Mouse (Mus musculus) splenic B cell, adult 2 months (primary cell): Measurements from ENCODE around the gene Rassf7.
"Not testable (repeated sequence)": the region's sequence is repeated elsewhere in the genome, so short reads cannot be mapped to it uniquely, and the experiment has no call there.

Experiments
- DNase-seq: peaks from one replicate; pipeline ENCODE4 v3.0.0-alpha.2; 2011; ENCODE audit warnings: low read depth, low spot score
- H3K27me3 ChIP-seq: 2 replicates; pipeline ENCODE4 v1.6.1; 2012; ENCODE audit warnings: mild to moderate bottlenecking, low read length, moderate library complexity, mixed read lengths; ENCODE audit not compliant: control insufficient read depth, poor library complexity, insufficient read depth, severe bottlenecking
- H3K36me3 ChIP-seq: 2 replicates; pipeline ENCODE4 v1.6.1; 2012; ENCODE audit warnings: mild to moderate bottlenecking, low read length, moderate library complexity, mixed read lengths; ENCODE audit not compliant: control insufficient read depth, poor library complexity, insufficient read depth, severe bottlenecking

The Rassf7 gene

GRCm38 (mm10) chr7:141227796-141228195 lies 12.1 kb downstream of the Rassf7 start:
- no peak for DNase-seq
- Histone ChIP-seq H3K36me3 (peaks cover under 1% of the 10 kb centered on the region), H3K27me3 (no peaks in the 10 kb centered on the region; the same call in 1 of the 2 replicates)

- Histone ChIP-seq H3K36me3 (peaks cover 4% of the 10 kb centered on the region), H3K27me3 (no peaks in the 10 kb centered on the region; the same call in 1 of the 2 replicates)
- peak; percentile 94 for DNase-seq
Observed at GRCm38 (mm10) chr7:141228279-141229067, 12.8 kb downstream of the Rassf7 start, which contains the start of gene Phrf1. Gene Phrf1, plus strand, starts transcription at chr7:141228784.

- DNase-seq: no peak
- Histone ChIP-seq H3K36me3 (peaks cover 4% of the 10 kb centered on the region), H3K27me3 (no peaks in the 10 kb centered on the region)
Observed at GRCm38 (mm10) chr7:141229702-141230101, 14.0 kb downstream of the Rassf7 start.

GRCm38 (mm10) chr7:141230570-141230969 lies 14.9 kb downstream of the Rassf7 start:
- no peak for DNase-seq
- H3K27me3 ChIP-seq: no peaks in the 10 kb centered on the region
- H3K36me3 ChIP-seq: peaks cover 4% of the 10 kb centered on the region

GRCm38 (mm10) chr7:141231111-141231510 lies 15.5 kb downstream of the Rassf7 start:
- DNase-seq: no peak
- no peaks in the 10 kb centered on the region for H3K27me3 ChIP-seq
- peaks cover 6% of the 10 kb centered on the region for H3K36me3 ChIP-seq

- H3K27me3 ChIP-seq: no peaks in the 10 kb centered on the region
- DNase-seq: no peak
- H3K36me3 ChIP-seq: peaks cover 6% of the 10 kb centered on the region
Observed at GRCm38 (mm10) chr7:141231551-141231950, 15.9 kb downstream of the Rassf7 start.

DNA sequence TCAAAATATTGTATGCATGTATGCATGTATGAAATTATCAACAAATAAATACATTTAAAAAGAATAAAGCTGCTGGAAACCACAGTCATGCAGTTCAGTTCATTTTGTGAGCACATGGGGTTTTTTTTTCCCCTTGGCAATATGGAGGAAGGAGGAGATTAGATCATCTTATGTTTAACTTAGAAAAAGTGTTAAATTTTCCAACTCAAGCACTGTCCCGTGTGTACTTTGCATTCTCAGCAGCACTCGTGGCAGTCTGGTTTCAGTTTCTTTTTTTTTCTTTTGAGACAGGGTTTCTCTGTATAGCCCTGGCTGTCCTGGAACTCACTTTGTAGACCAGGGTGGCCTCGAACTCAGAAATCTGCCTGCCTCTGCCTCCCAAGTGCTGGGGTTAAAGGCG lies 34.8 kb downstream of the Rassf7 start:
- not testable (repeated sequence) for H3K27me3 ChIP-seq, DNase-seq
- peaks cover 17% of the 10 kb centered on the region for H3K36me3 ChIP-seq

DNA sequence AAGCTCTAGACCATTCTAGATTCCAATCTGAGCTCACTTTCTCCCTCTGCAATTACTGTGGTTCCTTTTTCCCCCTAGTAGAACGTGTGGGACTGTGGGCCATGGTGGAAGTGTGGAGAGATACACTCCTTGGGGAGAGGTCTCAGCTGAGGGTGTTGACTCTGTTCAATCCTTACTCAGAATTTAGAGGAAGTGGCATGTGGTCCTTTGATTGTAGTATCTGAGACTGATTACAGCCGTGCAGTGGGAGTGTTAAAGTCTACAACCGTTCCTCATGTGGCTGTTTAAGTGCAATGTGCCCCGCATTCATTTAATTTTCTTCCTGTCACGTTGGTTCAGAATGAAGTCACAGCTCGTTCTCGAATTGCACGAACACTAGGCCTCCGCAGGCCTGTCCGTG lies 40.5 kb downstream of the Rassf7 start:
- H3K36me3 ChIP-seq: peaks cover 32% of the 10 kb centered on the region
- no peaks in the 10 kb centered on the region for H3K27me3 ChIP-seq
- DNase-seq: no peak

DNA sequence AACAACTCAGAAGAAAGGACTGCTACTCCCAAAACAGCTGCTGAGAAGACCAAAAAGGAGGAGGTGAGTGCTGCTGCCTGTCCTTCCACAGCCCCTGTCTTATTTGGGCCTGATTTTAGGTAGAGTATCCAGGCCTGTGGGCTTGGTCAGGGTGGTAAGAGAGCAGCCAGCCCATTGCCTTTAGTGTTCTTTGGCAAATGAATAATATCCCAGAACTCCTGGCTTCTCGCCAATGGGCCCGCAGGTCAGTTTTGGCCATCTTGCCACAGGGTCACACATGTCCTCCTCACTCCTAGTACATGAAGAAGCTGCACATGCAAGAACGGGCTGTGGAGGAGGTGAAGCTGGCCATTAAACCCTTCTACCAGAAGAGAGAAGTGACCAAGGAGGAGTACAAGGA lies 45.8 kb downstream of the Rassf7 start:
- peaks cover 25% of the 10 kb centered on the region for H3K36me3 ChIP-seq
- no peaks in the 10 kb centered on the region for H3K27me3 ChIP-seq
- no peak for DNase-seq

DNA sequence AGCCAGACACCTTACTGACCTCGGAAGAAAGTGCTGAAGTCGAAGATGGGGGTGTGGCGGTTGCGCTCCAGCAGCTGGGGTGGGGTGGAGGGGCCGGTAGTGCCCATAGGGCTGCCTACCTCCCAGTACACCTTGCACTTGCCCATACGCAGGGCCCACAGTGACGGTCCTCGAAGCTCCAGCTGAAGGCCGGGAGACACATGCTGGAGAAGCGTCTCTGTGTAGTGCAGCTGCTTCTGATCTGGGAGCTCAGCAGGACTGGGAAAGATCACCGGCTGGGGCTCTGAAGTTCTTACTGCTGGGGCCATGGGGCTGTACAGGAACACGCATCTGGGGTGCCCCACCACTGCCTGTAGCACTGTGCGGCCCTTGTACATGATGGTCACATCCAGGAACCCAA lies 48.0 kb downstream of the Rassf7 start:
- Histone ChIP-seq H3K36me3 (peaks cover 24% of the 10 kb centered on the region), H3K27me3 (no peaks in the 10 kb centered on the region)
- DNase-seq: no peak

DNA sequence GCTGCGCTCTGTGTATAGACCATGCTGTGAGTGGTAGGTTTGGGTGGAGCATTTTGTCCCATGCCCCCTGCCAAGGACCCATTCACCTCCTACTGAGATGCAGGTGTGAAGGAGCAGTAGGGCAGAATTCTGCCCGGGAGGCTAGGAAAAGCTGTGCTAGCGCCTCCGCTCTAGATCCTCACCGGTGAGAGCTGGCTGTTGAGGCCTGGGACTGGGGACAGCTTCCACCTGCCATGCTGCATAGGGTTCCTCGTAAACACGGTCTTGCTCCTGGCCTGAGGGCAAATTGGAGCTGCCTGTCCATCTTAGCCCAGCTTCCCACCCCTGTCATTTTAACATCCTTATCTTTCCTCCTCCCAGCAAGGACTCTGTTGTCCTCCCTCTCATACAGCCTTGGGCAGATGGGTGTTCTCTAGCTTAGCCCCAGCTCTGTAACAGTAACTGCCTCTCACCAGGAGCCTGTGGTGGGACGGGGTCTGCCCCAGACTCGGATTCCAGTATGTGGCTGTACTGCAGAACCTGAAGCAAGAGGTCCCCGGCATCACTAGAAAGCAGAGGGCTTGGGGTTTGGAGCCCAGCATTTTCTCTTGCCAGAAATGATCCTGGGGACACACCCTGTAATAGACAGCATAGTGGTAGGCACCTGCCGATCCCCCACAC lies 48.5 kb downstream of the Rassf7 start:
- Histone ChIP-seq H3K36me3 (peaks cover 21% of the 10 kb centered on the region), H3K27me3 (no peaks in the 10 kb centered on the region)
- DNase-seq: no peak

DNA sequence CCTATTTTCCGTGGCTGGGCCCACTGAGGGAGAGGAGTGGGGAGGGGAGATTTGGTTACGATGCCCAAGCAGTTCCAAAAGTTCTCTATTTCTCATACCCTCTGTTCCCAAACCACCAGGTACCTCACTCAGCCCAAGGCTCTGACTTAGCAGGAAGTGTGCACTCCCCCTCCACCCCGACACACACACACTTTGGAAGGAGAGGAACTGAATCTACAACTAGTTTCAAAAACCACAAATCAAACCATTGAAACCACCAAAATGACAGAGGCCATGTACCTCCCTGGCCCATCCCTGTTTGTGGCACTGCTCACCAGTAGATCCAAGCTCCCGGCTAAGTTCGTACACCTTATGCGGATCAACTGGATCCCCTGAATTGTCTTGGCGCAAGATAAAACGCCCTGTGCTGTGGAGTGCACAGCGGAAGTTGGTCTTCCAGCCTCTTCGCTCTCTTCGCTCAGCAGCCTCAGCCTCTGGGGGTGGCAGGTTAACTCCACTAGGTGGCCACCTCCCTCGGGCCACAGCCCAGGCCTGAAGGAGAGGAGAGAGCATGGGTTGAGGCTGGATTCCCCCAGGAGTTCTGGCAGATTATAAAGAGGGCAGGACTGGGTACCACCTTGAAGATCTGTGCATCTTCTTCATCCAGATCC lies 49.2 kb downstream of the Rassf7 start:
- H3K27me3 ChIP-seq: no peaks in the 10 kb centered on the region
- peak; percentile 71 for DNase-seq
- peaks cover 15% of the 10 kb centered on the region for H3K36me3 ChIP-seq

- no peak for DNase-seq
- Histone ChIP-seq H3K36me3 (peaks cover 11% of the 10 kb centered on the region), H3K27me3 (no peaks in the 10 kb centered on the region)
Observed at GRCm38 (mm10) chr7:141265411-141265738, 49.7 kb downstream of the Rassf7 start.

- Histone ChIP-seq H3K36me3 (peaks cover 6% of the 10 kb centered on the region), H3K27me3 (no peaks in the 10 kb centered on the region)
- DNase-seq: peak; percentile 92
Observed at GRCm38 (mm10) chr7:141265739-141266561, 50.3 kb downstream of the Rassf7 start, which contains the start of gene Irf7. Gene Irf7, minus strand, starts transcription at chr7:141266481.
